Mouse (Mus musculus): ENCODE measurements at regions not wholly inside any gene's neighbourhood (a gene's known extent, or its start where the extent isn't known, plus 50 kb on each side); places are given as distances from the start of the nearest gene placed in this dataset.

GRCm38 (mm10) chr5:115790436-115790835 lies 54.6 kb upstream of the Cit start:
- peak; percentile 27 to 71 for DNase-seq
